8 mouse cellular contexts compared by ENCODE assay signal in genomic region chr11:102392441-102393237, GRCm38 (mm10). TPM values are rescaled to one million over a fixed set of nuclear protein-coding genes. Genes with fewer than 3 reads are reported as not detected.
DNase-seq lines count a peak whose midpoint lies in the region; ATAC-seq and TF ChIP-seq lines count a peak whose summit lies in the region.
"Had no signal": no experiment of that assay in that cellular context is flagged by ENCODE, and none has a peak within 500 bp of the region (broad histone marks: within the 10 kb centered on the region; RNA-seq: fewer than 3 reads in every experiment).

No protein-coding gene starts in this region.

- peak overlapping the region; percentile 84 for H3K9ac ChIP-seq in forebrain, embryonic 13.5 days
- peak overlapping the region; percentile 24 for H3K9ac ChIP-seq in liver, embryonic 12.5 days
- no peak overlapping the region for H3K9ac ChIP-seq in stomach, postnatal 0 days (ENCODE audit: low read length)

- ATAC-seq in megakaryocyte, adult 5-6 weeks (ENCODE audit: poor library complexity, severe bottlenecking) = no peak
- ATAC-seq in forebrain, embryonic 13.5 days = peak; percentile 62; the same call in 1 of the 2 replicates
- peak; percentile 17; the same call in 1 of the 2 replicates for ATAC-seq in liver, embryonic 12.5 days
- peak; percentile 47 for ATAC-seq in stomach, postnatal 0 days (ENCODE audit: low FRiP score, low TSS enrichment)

- WGBS in forebrain, embryonic 13.5 days = 19% methylated on average over 15 of the region's 15 CpGs
- WGBS in liver, embryonic 12.5 days (ENCODE audit: insufficient replicate concordance) = 15% methylated on average over 15 of the region's 15 CpGs
- 16% methylated on average over 15 of the region's 15 CpGs for WGBS in stomach, postnatal 0 days

- H3K4me3 ChIP-seq in megakaryocyte, embryonic 14.5 days (replicated peaks) = peak overlapping the region; percentile 89
- H3K4me3 ChIP-seq in forebrain, embryonic 13.5 days = peak overlapping the region; percentile 72
- peak overlapping the region; percentile 48 for H3K4me3 ChIP-seq in liver, embryonic 12.5 days
- H3K4me3 ChIP-seq in stomach, postnatal 0 days (ENCODE audit: low read depth, low read length) = peak overlapping the region; percentile 36

- no peaks in the 10 kb centered on the region for H3K9me3 ChIP-seq in megakaryocyte, embryonic 14.5 days
- H3K9me3 ChIP-seq in forebrain, embryonic 13.5 days (replicated peaks) = no peaks in the 10 kb centered on the region
- no peaks in the 10 kb centered on the region for H3K9me3 ChIP-seq in liver, embryonic 12.5 days (replicated peaks)
- no peaks in the 10 kb centered on the region for H3K9me3 ChIP-seq in stomach, postnatal 0 days (ENCODE audit: control insufficient read depth, low read length)

- H3K4me2 ChIP-seq in forebrain, embryonic 13.5 days = peak overlapping the region; percentile 85
- H3K4me2 ChIP-seq in liver, embryonic 12.5 days = peak overlapping the region; percentile 78
- H3K4me2 ChIP-seq in stomach, postnatal 0 days (replicated peaks; ENCODE audit: low read depth) = peak overlapping the region; percentile 69

- H3K27me3 ChIP-seq in megakaryocyte, embryonic 14.5 days (replicated peaks) = peaks cover 68% of the 10 kb centered on the region
- no peaks in the 10 kb centered on the region for H3K27me3 ChIP-seq in forebrain, embryonic 13.5 days
- H3K27me3 ChIP-seq in liver, embryonic 12.5 days (replicated peaks) = peaks cover 83% of the 10 kb centered on the region
- H3K27me3 ChIP-seq in stomach, postnatal 0 days (ENCODE audit: control insufficient read depth, insufficient read depth, low read length) = no peaks in the 10 kb centered on the region

- no peak for TF ChIP-seq EP300 in stomach, postnatal 0 days (optimal IDR thresholded peaks at IDR 0.05)

- no peak for TF ChIP-seq CTCF in stomach, postnatal 0 days (IDR thresholded peaks at IDR 0.05; ENCODE audit: low read depth)

- no peak for DNase-seq in stomach, postnatal 0 days (ENCODE audit: low spot score)
- no peak for DNase-seq in spleen, postnatal 14 days (ENCODE audit: low spot score in 2 of 2)
- no peak for DNase-seq in c-Kit-positive CD71-positive TER-119-positive erythroid progenitor cells, embryonic 14.5 days (ENCODE audit: low spot score)

- H3K27ac ChIP-seq in forebrain, embryonic 13.5 days = peak overlapping the region; percentile 94
- no peak overlapping the region for H3K27ac ChIP-seq in liver, embryonic 12.5 days
- no peak overlapping the region for H3K27ac ChIP-seq in stomach, postnatal 0 days (replicated peaks)

- peaks cover 23% of the 10 kb centered on the region for H3K4me1 ChIP-seq in megakaryocyte, embryonic 14.5 days
- H3K4me1 ChIP-seq in forebrain, embryonic 13.5 days = peaks cover 46% of the 10 kb centered on the region
- H3K4me1 ChIP-seq in liver, embryonic 12.5 days = peaks cover 28% of the 10 kb centered on the region
- peaks cover 6% of the 10 kb centered on the region; the same call in 1 of the 2 replicates for H3K4me1 ChIP-seq in stomach, postnatal 0 days (replicated peaks; ENCODE audit: control insufficient read depth, insufficient read depth)

- H3K36me3 ChIP-seq in megakaryocyte, embryonic 14.5 days (replicated peaks; ENCODE audit: low read length) = no peaks in the 10 kb centered on the region
- no peaks in the 10 kb centered on the region for H3K36me3 ChIP-seq in forebrain, embryonic 13.5 days (ENCODE audit: poor library complexity, severe bottlenecking)
- no peaks in the 10 kb centered on the region for H3K36me3 ChIP-seq in liver, embryonic 12.5 days
- H3K36me3 ChIP-seq in stomach, postnatal 0 days (ENCODE audit: control insufficient read depth, insufficient read depth, low read length) = no peaks in the 10 kb centered on the region

RNA-seq across cellular contexts. Expression of gene Rundc3a, which starts 0.6 kb away (rescaled TPM):
- 3.8 and 6.6 TPM in 2 replicates for polyA plus RNA-seq in megakaryocyte, embryonic 14.5 days (2012; ENCODE audit: insufficient read depth, low replicate concordance)
- not detected in 2 replicates for total RNA-seq in megakaryocyte, adult 5-6 weeks (2015)
- not detected in 2 replicates for total RNA-seq in megakaryocyte, adult 5-6 weeks (2017)
- polyA plus RNA-seq in forebrain, embryonic 13.5 days (2015; fragmentation: Nextera tagmentation; extraction: Ambion mirVana) = 93.9 and 94.8 TPM in 2 replicates
- 1.9 and 2.1 TPM in 2 replicates for polyA plus RNA-seq in liver, embryonic 12.5 days (2016; fragmentation: Nextera tagmentation; extraction: Ambion mirVana)
- polyA plus RNA-seq in stomach, postnatal 0 days (2015; fragmentation: Nextera tagmentation; extraction: Ambion mirVana) = 5.1 and 5.9 TPM in 2 replicates

RNA-seq across cellular contexts. Expression of gene Slc25a39, which starts 15.1 kb away (rescaled TPM):
- polyA plus RNA-seq in megakaryocyte, embryonic 14.5 days (2012; ENCODE audit: insufficient read depth, low replicate concordance) = 164 and 165 TPM in 2 replicates
- total RNA-seq in megakaryocyte, adult 5-6 weeks (2015) = 41.5 and 47.5 TPM in 2 replicates
- total RNA-seq in megakaryocyte, adult 5-6 weeks (2017) = 20.5 and 22.8 TPM in 2 replicates
- polyA plus RNA-seq in forebrain, embryonic 13.5 days (2015; fragmentation: Nextera tagmentation; extraction: Ambion mirVana) = 157 and 159 TPM in 2 replicates
- polyA plus RNA-seq in liver, embryonic 12.5 days (2016; fragmentation: Nextera tagmentation; extraction: Ambion mirVana) = 365 and 367 TPM in 2 replicates
- 189 and 200 TPM in 2 replicates for polyA plus RNA-seq in stomach, postnatal 0 days (2015; fragmentation: Nextera tagmentation; extraction: Ambion mirVana)

RNA-seq across cellular contexts. Expression of gene Slc4a1, which starts 26.6 kb away (rescaled TPM):
- polyA plus RNA-seq in megakaryocyte, embryonic 14.5 days (2012; ENCODE audit: insufficient read depth, low replicate concordance) = 0.13 and 2.8 TPM in 2 replicates
- total RNA-seq in megakaryocyte, adult 5-6 weeks (2015) = 3.3 and 8.2 TPM in 2 replicates
- 3.3 and 7.2 TPM in 2 replicates for total RNA-seq in megakaryocyte, adult 5-6 weeks (2017)
- 2.6 and 6.5 TPM in 2 replicates for polyA plus RNA-seq in forebrain, embryonic 13.5 days (2015; fragmentation: Nextera tagmentation; extraction: Ambion mirVana)
- polyA plus RNA-seq in liver, embryonic 12.5 days (2016; fragmentation: Nextera tagmentation; extraction: Ambion mirVana) = 913 and 972 TPM in 2 replicates
- polyA plus RNA-seq in stomach, postnatal 0 days (2015; fragmentation: Nextera tagmentation; extraction: Ambion mirVana) = 0.72 and 1.1 TPM in 2 replicates

RNA-seq across cellular contexts. Expression of gene Grn, which starts 37.5 kb away (rescaled TPM):
- 44.1 and 152 TPM in 2 replicates for polyA plus RNA-seq in megakaryocyte, embryonic 14.5 days (2012; ENCODE audit: insufficient read depth, low replicate concordance)
- total RNA-seq in megakaryocyte, adult 5-6 weeks (2015) = 509 and 566 TPM in 2 replicates
- 201 and 225 TPM in 2 replicates for total RNA-seq in megakaryocyte, adult 5-6 weeks (2017)
- 49.5 and 53.9 TPM in 2 replicates for polyA plus RNA-seq in forebrain, embryonic 13.5 days (2015; fragmentation: Nextera tagmentation; extraction: Ambion mirVana)
- 55.8 and 58.1 TPM in 2 replicates for polyA plus RNA-seq in liver, embryonic 12.5 days (2016; fragmentation: Nextera tagmentation; extraction: Ambion mirVana)
- 126 and 142 TPM in 2 replicates for polyA plus RNA-seq in stomach, postnatal 0 days (2015; fragmentation: Nextera tagmentation; extraction: Ambion mirVana)

RNA-seq across cellular contexts. Expression of gene Fam171a2, which starts 54.8 kb away (rescaled TPM):
- polyA plus RNA-seq in megakaryocyte, embryonic 14.5 days (2012; ENCODE audit: insufficient read depth, low replicate concordance) = 1.7 and 1.8 TPM in 2 replicates
- total RNA-seq in megakaryocyte, adult 5-6 weeks (2015) = 0.09 TPM in 1 of 2 replicates, not detected in the other
- not detected in 2 replicates for total RNA-seq in megakaryocyte, adult 5-6 weeks (2017)
- polyA plus RNA-seq in forebrain, embryonic 13.5 days (2015; fragmentation: Nextera tagmentation; extraction: Ambion mirVana) = 8.5 and 9.3 TPM in 2 replicates
- 1.3 and 1.9 TPM in 2 replicates for polyA plus RNA-seq in liver, embryonic 12.5 days (2016; fragmentation: Nextera tagmentation; extraction: Ambion mirVana)
- polyA plus RNA-seq in stomach, postnatal 0 days (2015; fragmentation: Nextera tagmentation; extraction: Ambion mirVana) = 2.0 and 2.9 TPM in 2 replicates
- polyA plus RNA-seq: inflammation-experienced regulatory T-cells, adult 6 months had no signal

Comparison
In these comparisons a context has a peak if more than half of its experiments do, and no peak if none do; other contexts are left out.
1. H3K4me3 ChIP-seq: peak in every context shown above with its lines; median percentile 89 in megakaryocyte, embryonic 14.5 days; 72 in forebrain, embryonic 13.5 days; 48 in liver, embryonic 12.5 days; 36 in stomach, postnatal 0 days.
2. RNA of gene Rundc3a, which starts 0.6 kb away (polyA plus RNA-seq): 93.9 to 94.8 TPM in forebrain, embryonic 13.5 days; 5.1 to 5.9 TPM in stomach, postnatal 0 days, 3.8 to 6.6 TPM in megakaryocyte, embryonic 14.5 days and 1.9 to 2.1 TPM in liver, embryonic 12.5 days; every median in the first group is over 10 times any median in the second.
3. RNA of gene Slc4a1, which starts 26.6 kb away (polyA plus RNA-seq): 913 to 972 TPM in liver, embryonic 12.5 days; 2.6 to 6.5 TPM in forebrain, embryonic 13.5 days, 0.72 to 1.1 TPM in stomach, postnatal 0 days and 0.13 to 2.8 TPM in megakaryocyte, embryonic 14.5 days; every median in the first group is over 100 times any median in the second.
4. Peak in every context shown above with its lines, with median percentiles within 50 percentile points of each other: H3K4me2 ChIP-seq.